ENCODE assay signal across 25 mouse cellular contexts in the genomic region with DNA sequence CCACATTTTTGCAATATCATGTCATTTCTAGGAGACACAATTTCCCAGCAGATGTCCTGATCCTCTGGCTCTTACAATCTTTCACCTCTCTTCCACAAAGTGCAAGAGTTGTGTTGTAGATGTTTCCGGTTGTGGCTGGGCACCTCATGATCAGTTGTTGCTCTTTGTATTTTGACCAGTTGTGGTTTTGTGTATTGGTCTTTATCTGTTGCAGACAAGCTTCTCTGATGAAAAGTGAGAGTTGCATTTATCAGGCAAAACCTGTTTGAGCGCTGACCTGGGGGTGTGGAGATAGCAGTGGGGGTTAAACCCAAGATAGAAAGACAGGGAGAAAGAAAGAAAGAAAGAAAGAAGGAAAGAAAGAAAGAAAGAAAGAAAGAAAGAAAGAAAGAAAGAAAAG.
DNase-seq lines count a peak whose midpoint lies in the region; ATAC-seq and TF ChIP-seq lines count a peak whose summit lies in the region.
"Had no signal": no experiment of that assay in that cellular context is flagged by ENCODE, and none has a peak within 500 bp of the region (broad histone marks: within the 10 kb centered on the region; RNA-seq: fewer than 3 reads in every experiment).

No protein-coding gene starts in this region.

- no peak overlapping the region for H3K4me3 ChIP-seq in heart, embryonic 11.5 days (ENCODE audit: low read depth, low read length)
- H3K4me3 ChIP-seq in liver, embryonic 16.5 days (ENCODE audit: low read depth, low read length) = peak overlapping the region; percentile 1; the same call in 1 of the 2 replicates
- no peak overlapping the region for H3K4me3 ChIP-seq in stomach, postnatal 0 days (ENCODE audit: low read depth, low read length)
- no peak overlapping the region for H3K4me3 ChIP-seq in forebrain, embryonic 16.5 days (replicated peaks; ENCODE audit: low read length)
- H3K4me3 ChIP-seq: embryonic facial prominence, embryonic 15.5 days; gastrocnemius, adult 2 months; kidney, embryonic 15.5 days; limb, embryonic 13.5 days; megakaryocyte, embryonic 14.5 days; myocyte; neural tube, embryonic 13.5 days; stomach, embryonic 15.5 days had no signal

- no peak for DNase-seq in heart, postnatal 25 days (ENCODE audit: low spot score)
- peak; percentile 67 for DNase-seq in liver
- no peak for DNase-seq in stomach, postnatal 0 days (ENCODE audit: low spot score)
- DNase-seq in ovary, postnatal 10 days (ENCODE audit: low spot score) = no peak
- DNase-seq: adrenal gland, adult 2 months; cerebellum, adult 2 months; gastrocnemius, adult 2 months; kidney, postnatal 36 days; layer of hippocampus, postnatal 36 days; lung, embryonic 14.5 days; midbrain, embryonic 14.5 days; thymus, adult 18-20 months had no signal

- no peaks in the 10 kb centered on the region for H3K36me3 ChIP-seq in heart, embryonic 11.5 days (ENCODE audit: control insufficient read depth, insufficient read depth, low read length)
- no peaks in the 10 kb centered on the region for H3K36me3 ChIP-seq in liver, embryonic 16.5 days (ENCODE audit: control insufficient read depth, insufficient read depth)
- no peaks in the 10 kb centered on the region for H3K36me3 ChIP-seq in stomach, postnatal 0 days (ENCODE audit: control insufficient read depth, insufficient read depth, low read length)
- no peaks in the 10 kb centered on the region for H3K36me3 ChIP-seq in forebrain, embryonic 16.5 days (ENCODE audit: control insufficient read depth, insufficient read depth)
- H3K36me3 ChIP-seq: embryonic facial prominence, embryonic 15.5 days; kidney, embryonic 15.5 days; limb, embryonic 13.5 days; neural tube, embryonic 13.5 days; stomach, embryonic 15.5 days had no signal

- no peak overlapping the region for H3K9ac ChIP-seq in heart, embryonic 11.5 days (ENCODE audit: low read depth, low read length)
- no peak overlapping the region for H3K9ac ChIP-seq in liver, embryonic 16.5 days (ENCODE audit: low read depth, low read length)
- H3K9ac ChIP-seq in stomach, postnatal 0 days (ENCODE audit: low read length) = no peak overlapping the region
- H3K9ac ChIP-seq in forebrain, embryonic 16.5 days (replicated peaks; ENCODE audit: low read depth, low read length) = no peak overlapping the region
- H3K9ac ChIP-seq: embryonic facial prominence, embryonic 15.5 days; kidney, embryonic 15.5 days; limb, embryonic 13.5 days; lung, embryonic 14.5 days; neural tube, embryonic 13.5 days; stomach, embryonic 15.5 days had no signal

- H3K4me1 ChIP-seq in heart, embryonic 11.5 days (ENCODE audit: control insufficient read depth, insufficient read depth, low read length) = no peaks in the 10 kb centered on the region
- H3K4me1 ChIP-seq in liver, embryonic 16.5 days (ENCODE audit: control insufficient read depth, low read depth, low read length) = peaks cover 18% of the 10 kb centered on the region
- H3K4me1 ChIP-seq in stomach, postnatal 0 days (replicated peaks; ENCODE audit: control insufficient read depth, insufficient read depth) = no peaks in the 10 kb centered on the region; the same call in 1 of the 2 replicates
- H3K4me1 ChIP-seq in forebrain, embryonic 16.5 days (replicated peaks; ENCODE audit: control insufficient read depth, insufficient read depth, low read length) = peaks cover 29% of the 10 kb centered on the region
- H3K4me1 ChIP-seq: megakaryocyte, embryonic 14.5 days had no signal

- peak overlapping the region; percentile 35; the same call in 1 of the 2 replicates for H3K27ac ChIP-seq in heart, embryonic 11.5 days (ENCODE audit: low read depth, low read length)
- H3K27ac ChIP-seq in liver, embryonic 16.5 days (ENCODE audit: low read length) = no peak overlapping the region
- H3K27ac ChIP-seq in stomach, postnatal 0 days (replicated peaks) = no peak overlapping the region
- no peak overlapping the region for H3K27ac ChIP-seq in forebrain, embryonic 16.5 days (ENCODE audit: low read length)
- H3K27ac ChIP-seq: embryonic facial prominence, embryonic 15.5 days; gastrocnemius, adult 2 months; hindbrain, postnatal 0 days; kidney, embryonic 15.5 days; limb, embryonic 13.5 days; neural tube, embryonic 13.5 days; stomach, embryonic 15.5 days had no signal

- no peaks in the 10 kb centered on the region for H3K27me3 ChIP-seq in heart, embryonic 11.5 days (ENCODE audit: control insufficient read depth, insufficient read depth, low read length)
- H3K27me3 ChIP-seq in liver, embryonic 16.5 days (ENCODE audit: control insufficient read depth, insufficient read depth, low read depth, low read length) = no peaks in the 10 kb centered on the region
- H3K27me3 ChIP-seq in stomach, postnatal 0 days (ENCODE audit: control insufficient read depth, insufficient read depth, low read length) = no peaks in the 10 kb centered on the region
- no peaks in the 10 kb centered on the region for H3K27me3 ChIP-seq in forebrain, embryonic 16.5 days (replicated peaks; ENCODE audit: control insufficient read depth, insufficient read depth, low read length)
- H3K27me3 ChIP-seq: embryonic facial prominence, embryonic 15.5 days; kidney, embryonic 15.5 days; limb, embryonic 13.5 days; neural tube, embryonic 13.5 days; stomach, embryonic 15.5 days had no signal

- 68% methylated on average over 2 of the region's 2 CpGs for WGBS in heart, embryonic 11.5 days (ENCODE audit: insufficient replicate concordance)
- WGBS in liver, embryonic 16.5 days (ENCODE audit: insufficient replicate concordance) = 14% methylated on average over 2 of the region's 2 CpGs
- 89% methylated on average over 2 of the region's 2 CpGs for whole genome bisulfite sequencing in stomach, postnatal 0 days
- 98% methylated on average over 2 of the region's 2 CpGs for WGBS in forebrain, embryonic 16.5 days

- TF ChIP-seq EP300 in stomach, postnatal 0 days (optimal IDR thresholded peaks at IDR 0.05) = no peak

- H3K9me3 ChIP-seq in heart, embryonic 11.5 days (replicated peaks; ENCODE audit: control insufficient read depth, low read length) = no peaks in the 10 kb centered on the region
- H3K9me3 ChIP-seq in liver, embryonic 16.5 days (replicated peaks; ENCODE audit: control insufficient read depth, low read length) = no peaks in the 10 kb centered on the region
- H3K9me3 ChIP-seq in stomach, postnatal 0 days (ENCODE audit: control insufficient read depth, low read length) = no peaks in the 10 kb centered on the region
- H3K9me3 ChIP-seq in forebrain, embryonic 16.5 days (ENCODE audit: control insufficient read depth, low read length) = no peaks in the 10 kb centered on the region
- H3K9me3 ChIP-seq: embryonic facial prominence, embryonic 15.5 days; kidney, embryonic 15.5 days; limb, embryonic 13.5 days; neural tube, embryonic 13.5 days; stomach, embryonic 15.5 days had no signal

- ATAC-seq in heart, embryonic 11.5 days (replicated peaks; ENCODE audit: insufficient number of reproducible peaks, low FRiP score, low TSS enrichment) = no peak
- peak; percentile 81 for ATAC-seq in liver, embryonic 16.5 days (ENCODE audit: low read depth)
- ATAC-seq in stomach, postnatal 0 days (ENCODE audit: low FRiP score, low TSS enrichment) = no peak
- no peak for ATAC-seq in forebrain, embryonic 16.5 days
- ATAC-seq: CD4-positive, CD25-positive, alpha-beta regulatory T cell, adult 4 months; hindbrain, postnatal 0 days; intestine, embryonic 16.5 days had no signal

- intact Hi-C loops in heart, postnatal 25 days (cut with DNase I) = no loop called here

- peak overlapping the region; percentile 31; the same call in 1 of the 2 replicates for H3K4me2 ChIP-seq in heart, embryonic 11.5 days
- H3K4me2 ChIP-seq in liver, embryonic 16.5 days (ENCODE audit: low read depth, low read length) = peak overlapping the region; percentile 25
- H3K4me2 ChIP-seq in stomach, postnatal 0 days (replicated peaks; ENCODE audit: low read depth) = no peak overlapping the region
- H3K4me2 ChIP-seq in forebrain, embryonic 16.5 days (ENCODE audit: low read length) = no peak overlapping the region
- H3K4me2 ChIP-seq: embryonic facial prominence, embryonic 15.5 days; kidney, embryonic 15.5 days; limb, embryonic 13.5 days; lung, embryonic 14.5 days; neural tube, embryonic 13.5 days; stomach, embryonic 15.5 days had no signal

- TF ChIP-seq CTCF in stomach, postnatal 0 days (IDR thresholded peaks at IDR 0.05; ENCODE audit: low read depth) = no peak

Comparison
In these comparisons a context has a peak if more than half of its experiments do, and no peak if none do; other contexts are left out.
1. H3K4me2 ChIP-seq: peak in heart, embryonic 11.5 days (single experiment) and liver, embryonic 16.5 days (single experiment); none in stomach, postnatal 0 days (single experiment) and forebrain, embryonic 16.5 days (single experiment).